Mouse (Mus musculus): ENCODE measurements around the gene Cdc27.
"Not testable (repeated sequence)": the region's sequence is repeated elsewhere in the genome, so short reads cannot be mapped to it uniquely, and the experiment has no call there.

The Cdc27 gene

DNA sequence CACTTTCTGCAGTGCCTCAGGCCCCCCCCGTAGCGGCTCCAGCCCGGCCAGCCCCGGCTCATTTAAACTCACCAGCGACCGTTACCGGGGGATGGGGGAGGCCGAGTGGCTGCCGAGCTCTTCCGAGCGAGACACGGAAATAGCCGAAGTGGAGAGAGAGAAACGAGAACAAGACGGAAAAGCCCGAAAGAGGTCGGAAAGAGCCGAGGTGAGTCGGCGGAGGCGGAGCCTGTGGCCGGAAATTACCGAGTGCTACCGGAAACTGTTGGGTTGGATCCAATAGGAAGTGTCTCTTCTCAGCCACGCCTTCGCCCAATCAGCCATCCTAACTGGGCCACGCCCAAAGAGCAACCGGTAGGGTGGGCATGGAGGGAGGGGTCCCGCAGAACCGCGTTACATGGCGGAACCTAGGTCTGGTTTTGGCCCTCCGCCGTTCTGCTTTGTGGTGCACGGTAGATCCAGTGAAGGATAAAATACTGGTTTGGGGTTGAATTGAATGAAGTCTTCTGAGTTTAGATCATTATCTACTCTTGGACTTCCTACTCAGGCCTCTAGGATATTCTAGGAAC is at the start of gene Cdc27, which contains the start of gene Myl4:
Cdc27 (minus strand) TSS at position 215 of the 569 bp plus-strand sequence.
Myl4 (plus strand) TSS at position 258 of the 569 bp plus-strand sequence.
- DNase-seq (ENCODE audit: low spot score) = peak; percentile 100

DNA sequence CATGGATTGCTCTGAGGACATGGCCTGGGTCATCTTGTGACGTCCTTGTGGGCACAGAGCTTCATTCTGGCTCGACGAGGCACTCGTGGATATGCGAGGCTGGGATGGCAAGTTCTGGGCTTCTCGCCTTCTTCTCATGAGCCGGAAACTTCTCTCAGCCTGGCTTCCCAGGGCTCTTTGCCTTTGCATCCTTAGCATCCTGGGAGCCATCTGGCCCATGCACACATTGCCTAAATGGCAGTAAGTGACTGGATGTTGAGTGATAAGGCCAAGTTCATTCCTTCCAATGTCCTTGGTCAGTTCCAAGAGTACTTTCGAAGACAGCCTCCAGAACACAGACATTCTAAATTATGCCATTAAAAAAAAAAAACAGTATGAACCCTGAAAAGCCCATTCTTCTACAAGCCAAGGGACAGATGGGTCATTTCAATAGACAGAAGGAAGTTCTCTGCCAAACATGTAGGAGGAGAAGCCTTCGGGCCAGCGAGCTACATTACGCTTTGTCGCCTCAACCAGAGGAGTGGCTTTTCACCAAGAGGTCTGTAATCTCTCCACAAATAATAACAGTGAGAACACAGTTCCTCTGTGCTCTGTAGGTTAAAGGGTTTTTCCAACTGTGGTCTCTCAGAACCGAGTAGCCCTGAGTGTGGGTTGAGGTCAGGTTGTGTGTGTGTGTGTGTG is 49.0 kb upstream of the Cdc27 start:
- no peak for DNase-seq (ENCODE audit: low spot score)

- no peak for DNase-seq (ENCODE audit: low spot score)
These were observed 45.9 kb upstream of the Cdc27 start for GRCm38 (mm10) chr11:104596365-104596764.

GRCm38 (mm10) chr11:104592066-104592835 is 41.8 kb upstream of the Cdc27 start:
- DNase-seq (ENCODE audit: low spot score) = no peak

DNA sequence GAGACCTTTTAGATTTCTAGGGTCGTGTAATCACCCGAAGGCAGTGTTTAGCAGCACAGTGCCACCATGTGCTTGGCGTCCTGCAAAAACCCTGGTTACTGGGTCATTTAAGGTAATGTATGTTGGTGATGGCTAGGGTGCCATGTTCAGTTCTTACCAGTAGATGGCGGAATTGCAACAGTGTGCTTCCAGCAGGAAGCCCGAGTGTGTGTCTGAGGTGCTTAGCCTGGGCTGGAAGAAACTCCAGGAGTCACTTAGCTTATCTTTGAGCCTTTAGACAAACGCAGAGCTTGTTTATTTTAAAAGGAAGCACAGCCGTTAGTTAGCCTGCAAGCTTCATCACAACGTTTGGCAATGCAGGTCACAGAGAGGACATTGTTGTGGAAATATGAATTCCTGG is 39.7 kb upstream of the Cdc27 start:
- peak; percentile 74 for DNase-seq (ENCODE audit: low spot score)

DNA sequence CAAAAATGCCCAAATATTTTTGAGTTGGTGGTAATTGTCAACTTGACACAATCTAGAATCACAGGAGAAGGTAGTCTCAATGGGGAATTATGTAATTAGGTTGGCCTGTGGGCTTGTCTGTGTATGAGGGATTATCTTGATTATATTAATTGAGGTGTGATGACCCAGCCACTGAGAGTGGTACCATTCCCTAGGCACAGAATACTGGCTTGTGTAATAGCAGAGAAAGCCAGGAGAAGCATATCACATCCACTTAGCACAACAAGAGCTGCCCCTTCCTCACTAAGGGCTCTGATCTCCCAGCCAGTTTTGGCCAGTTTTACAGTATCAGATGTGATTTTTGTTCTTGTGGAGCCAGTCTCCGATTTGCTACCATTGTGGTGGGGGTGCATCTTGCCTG is 39.1 kb upstream of the Cdc27 start:
- DNase-seq (ENCODE audit: low spot score) = no peak

GRCm38 (mm10) chr11:104588513-104588912 is 38.1 kb upstream of the Cdc27 start:
- no peak for DNase-seq (ENCODE audit: low spot score)

GRCm38 (mm10) chr11:104587904-104588303 is 37.5 kb upstream of the Cdc27 start:
- no peak for DNase-seq (ENCODE audit: low spot score)

GRCm38 (mm10) chr11:104585495-104585894 is 35.1 kb upstream of the Cdc27 start:
- no peak for DNase-seq (ENCODE audit: low spot score)

- no peak for DNase-seq (ENCODE audit: low spot score)
These were observed 32.4 kb upstream of the Cdc27 start for GRCm38 (mm10) chr11:104582630-104583364.

- DNase-seq (ENCODE audit: low spot score) = no peak
These were observed 31.8 kb upstream of the Cdc27 start for GRCm38 (mm10) chr11:104582308-104582606.

DNA sequence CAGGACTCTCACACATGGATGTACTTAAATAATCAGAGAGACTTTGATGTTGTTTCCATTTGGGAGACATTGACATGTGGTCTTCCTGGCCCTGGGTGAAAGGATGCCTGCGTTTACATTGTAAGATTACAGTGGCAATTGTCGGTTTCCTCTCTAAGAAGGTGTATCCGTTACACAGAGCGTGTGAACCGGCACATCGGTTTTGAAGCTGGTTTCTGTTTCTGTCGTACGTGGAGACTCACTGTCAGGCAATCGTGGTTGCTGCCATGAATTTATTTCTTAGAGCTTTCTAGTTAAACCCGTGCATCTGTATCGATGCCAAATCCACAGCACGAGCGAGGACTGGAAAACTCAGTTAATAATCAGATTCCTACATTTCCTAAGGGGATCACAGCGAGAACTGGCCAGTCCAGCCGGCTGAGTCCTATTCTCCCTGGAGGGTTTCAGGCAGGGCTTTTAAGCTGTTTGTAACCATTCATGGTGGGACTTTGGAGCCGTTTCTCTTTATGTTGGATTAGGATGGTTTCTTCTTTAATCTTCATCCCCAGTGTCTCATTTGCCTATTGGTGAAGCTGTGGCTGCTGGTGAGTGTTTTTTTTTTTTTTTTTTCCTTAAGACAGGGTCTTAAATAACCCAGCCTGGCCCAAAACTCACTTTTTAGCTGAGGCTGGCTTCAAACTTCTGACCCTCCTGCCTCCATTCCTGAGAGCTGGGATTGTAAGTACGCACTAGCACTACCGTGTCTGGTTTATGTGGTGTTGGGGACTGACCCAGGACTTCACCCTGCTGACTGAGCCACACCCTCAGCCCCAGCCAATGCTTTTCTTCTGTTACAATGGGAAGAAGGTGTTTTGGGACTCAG is 31.3 kb upstream of the Cdc27 start:
- no peak for DNase-seq (ENCODE audit: low spot score)

DNA sequence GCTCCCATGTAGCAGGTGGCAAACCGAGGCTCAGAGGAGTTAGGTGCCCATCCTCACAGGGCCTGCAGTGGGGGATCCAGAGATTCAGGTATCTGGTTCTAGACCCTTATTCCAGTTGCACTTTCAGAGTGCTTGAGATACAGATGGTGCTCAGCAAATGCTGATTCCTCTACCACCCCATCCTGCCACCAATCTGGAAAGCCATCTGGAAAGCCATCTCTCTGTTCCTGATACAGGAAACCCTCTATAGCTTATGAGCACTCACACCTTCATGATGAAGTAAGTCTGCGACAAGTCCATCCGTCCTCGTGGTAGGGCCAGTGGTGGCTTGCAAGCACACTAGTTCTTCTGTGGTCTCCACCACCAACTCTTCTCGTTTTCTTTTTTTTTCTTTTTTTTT is 30.2 kb upstream of the Cdc27 start:
- DNase-seq (ENCODE audit: low spot score) = no peak

DNA sequence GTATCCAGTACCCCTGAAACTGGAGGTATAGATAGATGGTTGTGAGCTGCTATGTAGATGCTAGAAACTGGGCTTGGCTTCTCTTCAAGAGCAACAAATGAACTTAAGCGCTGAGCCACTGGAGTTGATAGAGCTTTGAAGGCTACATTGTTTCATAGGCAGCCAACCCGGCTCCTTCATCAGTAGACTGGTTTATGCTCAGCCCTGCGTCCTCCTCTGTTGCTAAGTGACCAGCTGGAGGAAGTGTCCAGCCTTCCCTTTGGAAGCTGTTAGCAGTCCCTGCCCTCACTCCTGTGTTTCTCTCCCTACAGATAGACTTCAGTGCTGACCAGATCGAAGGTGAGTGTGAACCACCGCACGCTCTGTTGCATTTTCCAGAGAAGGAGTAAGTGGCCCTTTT is 29.7 kb upstream of the Cdc27 start:
- DNase-seq (ENCODE audit: low spot score) = no peak

DNA sequence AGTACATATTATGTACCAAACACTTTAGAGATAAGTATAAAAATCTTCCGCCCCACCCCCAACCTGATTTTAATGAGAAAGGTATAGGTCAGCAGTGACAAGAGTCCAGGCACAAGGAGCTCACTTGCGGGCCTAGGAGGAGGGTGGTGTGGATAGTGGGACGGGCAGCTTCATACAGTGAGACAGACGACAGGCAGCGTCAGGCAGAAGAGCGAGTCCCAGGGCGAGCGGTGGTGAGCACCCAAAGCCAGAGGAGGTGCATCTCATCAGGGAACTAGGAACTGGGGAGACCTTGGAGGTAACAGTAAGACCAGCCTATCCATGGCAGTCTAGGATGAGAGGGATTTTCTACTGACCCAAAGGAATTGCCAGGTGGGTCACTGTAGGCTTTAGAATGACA is 29.2 kb upstream of the Cdc27 start:
- no peak for DNase-seq (ENCODE audit: low spot score)

DNA sequence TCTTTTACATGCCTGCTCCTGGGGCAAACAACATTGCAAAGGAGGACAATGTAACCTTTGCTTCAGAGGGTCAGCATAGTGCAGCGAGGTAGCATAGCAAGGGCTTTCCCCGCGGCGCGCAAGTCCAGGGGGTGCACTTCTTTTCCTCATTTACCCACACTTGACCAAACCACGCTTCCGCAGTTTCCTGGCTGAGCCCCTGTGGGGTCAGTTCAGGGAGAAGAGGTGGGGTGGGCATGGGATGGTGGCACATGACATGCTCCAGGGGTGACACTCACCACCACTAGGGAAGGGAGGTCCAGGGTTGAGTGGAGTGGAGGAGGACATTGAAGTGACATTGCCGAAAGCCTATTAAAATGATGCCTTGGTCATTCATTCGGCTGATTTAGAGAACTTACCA is 28.7 kb upstream of the Cdc27 start:
- no peak for DNase-seq (ENCODE audit: low spot score)

DNA sequence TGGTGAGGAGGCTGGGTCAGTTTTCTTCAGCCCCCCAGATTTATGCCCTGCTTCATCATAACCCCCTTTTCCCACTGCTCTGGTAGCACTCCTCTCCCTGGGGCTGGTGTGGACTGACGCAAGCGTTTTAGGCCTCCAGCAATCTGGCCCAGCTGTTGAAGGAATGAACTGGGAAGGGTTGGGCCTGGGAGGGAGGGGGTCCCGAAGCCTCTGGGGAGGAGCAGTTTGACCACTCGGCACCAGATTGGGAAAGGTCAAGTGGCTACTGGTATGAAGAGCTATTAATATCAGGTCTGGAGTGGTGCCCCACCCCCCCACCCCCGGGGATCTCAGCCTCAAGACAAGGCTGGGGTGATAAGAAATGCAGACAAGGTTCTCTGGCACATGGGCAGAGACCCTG is 27.7 kb upstream of the Cdc27 start:
- DNase-seq (ENCODE audit: low spot score) = no peak

DNA sequence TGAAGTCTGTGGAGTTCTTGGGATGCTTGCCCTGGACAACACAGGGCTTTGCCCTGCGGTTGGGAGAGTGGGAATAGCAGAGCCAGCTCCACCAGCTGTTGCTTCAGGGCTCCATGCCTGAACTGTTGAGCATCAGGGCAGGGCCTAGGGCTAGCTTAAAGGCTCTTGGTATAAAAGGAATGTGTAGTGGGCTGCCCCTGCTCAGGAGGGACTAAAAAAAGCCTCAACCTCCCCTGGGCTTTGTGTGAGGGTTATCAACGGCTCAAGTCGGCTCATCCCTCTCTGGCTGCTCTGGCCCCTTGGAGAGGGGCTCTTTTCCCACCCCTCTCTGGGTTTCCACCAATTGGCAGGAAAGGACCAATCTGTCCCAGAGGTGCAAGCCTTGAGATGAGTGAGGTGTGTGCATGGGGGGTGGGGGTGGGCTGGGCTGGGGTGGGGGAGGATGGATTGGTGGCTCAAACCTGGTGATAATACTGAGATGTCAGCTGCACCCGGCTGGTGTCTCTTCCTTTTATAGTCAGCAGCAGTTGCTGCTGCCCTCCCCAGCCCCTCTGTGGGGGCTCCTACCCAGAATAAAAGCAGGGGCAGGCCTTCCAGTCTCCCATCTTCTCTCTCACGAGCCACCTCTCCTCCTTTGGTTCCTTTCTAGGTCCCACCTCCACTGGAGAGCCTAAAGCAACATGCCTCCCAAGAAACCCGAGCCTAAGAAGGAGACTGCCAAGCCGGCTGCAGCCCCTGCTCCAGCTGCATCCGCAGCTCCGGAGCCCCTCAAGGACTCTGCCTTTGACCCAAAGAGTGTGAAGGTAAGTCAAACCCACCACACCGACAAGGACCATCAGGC is 26.6 kb upstream of the Cdc27 start:
- DNase-seq (ENCODE audit: low spot score) = no peak

GRCm38 (mm10) chr11:104572566-104572965 is 22.1 kb upstream of the Cdc27 start:
- no peak for DNase-seq (ENCODE audit: low spot score)

- DNase-seq (ENCODE audit: low spot score) = no peak
These were observed 21.7 kb upstream of the Cdc27 start for GRCm38 (mm10) chr11:104572091-104572490.

GRCm38 (mm10) chr11:104571373-104571772 is 21.0 kb upstream of the Cdc27 start:
- not testable (repeated sequence) for DNase-seq (ENCODE audit: low spot score)
